Mouse (Mus musculus) thymus, adult 18-20 months (tissue): ENCODE data around the gene Gm31571.
"Not testable (repeated sequence)": the region's sequence is repeated elsewhere in the genome, so short reads cannot be mapped to it uniquely, and the experiment has no call there.

Source experiments
- DNase-seq, 2 experiments: peaks; one replicate each; pipeline ENCODE4 v3.0.0; 2022; ENCODE audit warnings: mixed read lengths in 2 of 2

Gm31571 gene

DNA sequence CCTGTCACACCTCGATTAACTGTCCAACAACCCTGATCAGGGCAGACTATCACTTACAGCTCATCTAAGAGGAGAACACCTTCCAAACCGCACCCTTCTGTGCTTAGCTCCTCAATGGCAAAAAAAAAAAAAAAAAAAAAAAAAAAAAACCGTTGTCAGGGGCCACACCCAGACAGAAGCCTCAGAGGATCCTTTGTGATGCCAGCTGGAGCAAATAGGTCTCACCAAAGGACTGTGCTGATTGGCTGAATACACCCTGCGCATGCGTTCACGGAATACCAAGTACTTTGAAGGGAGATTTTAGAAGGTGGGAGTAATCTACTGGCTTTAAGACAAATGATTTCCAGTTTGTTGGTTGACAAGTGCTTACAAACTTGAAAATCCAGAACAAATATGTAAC lies at the start of gene Gm31571:
Gene Gm31571, minus strand, starts transcription at position 101 of the 400 bp plus-strand sequence.
- not testable (repeated sequence) for DNase-seq
